Mouse (Mus musculus) hindbrain, embryonic 13.5 days (tissue): ENCODE data around the gene Cyb561a3. TPM values are rescaled to one million over a fixed set of nuclear protein-coding genes. Genes with fewer than 3 reads are reported as not detected.
A peak's percentile ranks its signal among the peaks of the same experiment; 100 is the strongest.

Experiments
- ATAC-seq: fragments of 200-750 bp; cut with Nextera tagmentation; 2 replicates; pipeline ENCODE4 v1.8.0; 2017; ENCODE audit warnings: moderate TSS enrichment; ENCODE audit not compliant: low FRiP score
- H3K27ac ChIP-seq: fragments of 300-500 bp; sonication (generic); 2 replicates; pipeline ENCODE4 v1.5.1; 2015; ENCODE audit warnings: inconsistent platforms, mild to moderate bottlenecking, moderate library complexity
- H3K27me3 ChIP-seq: fragments of 300-500 bp; sonication (generic); 2 replicates; pipeline ENCODE4 v1.6.1; 2015; ENCODE audit warnings: mild to moderate bottlenecking, inconsistent platforms
- H3K36me3 ChIP-seq: fragments of 300-500 bp; sonication (generic); 2 replicates; pipeline ENCODE4 v1.6.1; 2015; ENCODE audit warnings: mild to moderate bottlenecking, inconsistent platforms
- H3K4me1 ChIP-seq: fragments of 300-500 bp; sonication (generic); replicated peaks from 2 replicates; pipeline ENCODE4 v1.6.1; 2015; ENCODE audit warnings: inconsistent platforms
- H3K4me2 ChIP-seq: fragments of 300-500 bp; sonication (generic); 2 replicates; pipeline ENCODE4 v1.6.1; 2015; ENCODE audit warnings: inconsistent platforms, mild to moderate bottlenecking, moderate library complexity
- H3K4me3 ChIP-seq: fragments of 300-500 bp; sonication (generic); 2 replicates; pipeline ENCODE4 v1.5.1; 2015; ENCODE audit warnings: mild to moderate bottlenecking, inconsistent platforms
- H3K9ac ChIP-seq: fragments of 300-500 bp; sonication (generic); 2 replicates; pipeline ENCODE4 v1.6.1; 2015; ENCODE audit warnings: mild to moderate bottlenecking, inconsistent platforms
- H3K9me3 ChIP-seq: fragments of 300-500 bp; sonication (generic); 2 replicates; pipeline ENCODE4 v1.6.1; 2016; ENCODE audit warnings: inconsistent platforms
- WGBS: fragments of 180-500 bp; shearing (Covaris S2); methylation state at CpG from one replicate; pipeline ENCODE4 v1.1.7; 2015; 5-methylcytosine and 5-hydroxymethylcytosine counted together
- polyA plus RNA-seq: library from polyadenylated mRNA; unstranded; fragments of >200 nt; fragmentation: Nextera tagmentation; extraction: Ambion mirVana; gene quantifications from 2 replicates; pipeline ENCODE4 v1.2.1, GENCODE M21; 2015

Gene Cyb561a3
- polyA plus RNA-seq, 1 experiment from 2014 or later, result 16.2 TPM

DNA sequence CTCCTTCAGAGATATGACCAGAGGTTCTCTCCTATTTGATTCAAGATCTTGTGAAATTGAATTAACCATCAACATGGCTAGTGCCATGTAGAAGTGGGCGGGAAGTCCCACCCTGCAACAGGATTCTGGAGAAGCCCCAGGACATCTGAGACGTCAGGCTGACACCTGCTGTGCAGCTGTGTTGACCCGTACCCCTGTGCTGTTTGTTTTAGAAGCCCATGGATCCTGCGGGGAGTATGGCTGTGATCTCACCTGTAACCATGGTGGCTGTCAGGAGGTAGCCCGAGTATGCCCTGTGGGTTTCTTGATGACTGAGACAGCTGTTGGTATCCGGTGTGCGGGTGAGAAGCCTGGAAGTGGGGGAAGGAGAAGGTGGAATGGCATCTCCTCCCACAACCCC, 60.9 kb downstream of the Cyb561a3 start:
- Histone ChIP-seq H3K4me3 (no peak overlapping the region), H3K36me3 (no peaks in the 10 kb centered on the region), H3K4me1 (peaks cover 17% of the 10 kb centered on the region), H3K9me3 (no peaks in the 10 kb centered on the region), H3K4me2 (no peak overlapping the region), H3K27ac (no peak overlapping the region), H3K9ac (no peak overlapping the region), H3K27me3 (peaks cover 25% of the 10 kb centered on the region; the same call in 1 of the 2 replicates)
- ATAC-seq, result no peak
- 63% methylated on average over 7 of the region's 7 CpGs for WGBS

DNA sequence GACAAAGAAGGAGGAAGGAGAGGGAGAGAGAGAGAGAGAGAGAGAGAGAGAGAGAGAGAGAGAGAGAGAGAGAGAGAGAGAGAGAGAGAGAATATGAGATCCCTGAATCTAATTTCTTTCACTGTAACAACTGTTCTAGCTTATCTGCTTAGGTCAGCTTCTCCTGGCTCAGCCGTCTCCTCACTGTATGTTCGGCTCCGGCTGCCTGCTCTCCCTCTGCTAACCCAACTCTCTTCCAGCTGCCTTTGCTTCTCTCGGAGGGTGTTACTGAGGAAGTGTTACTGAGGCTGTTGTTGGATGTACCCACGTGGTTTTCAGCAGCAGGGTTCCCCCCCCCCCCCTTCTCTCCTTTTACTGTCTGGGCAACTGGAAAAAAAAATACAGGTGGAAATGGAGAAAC, 63.1 kb downstream of the Cyb561a3 start:
- no peaks in the 10 kb centered on the region for H3K9me3 ChIP-seq
- H3K27ac ChIP-seq, result no peak overlapping the region
- 13% methylated on average over 5 of the region's 5 CpGs for WGBS
- no peaks in the 10 kb centered on the region for H3K36me3 ChIP-seq
- H3K27me3 ChIP-seq, result peaks cover 16% of the 10 kb centered on the region; the same call in 1 of the 2 replicates
- no peak for ATAC-seq
- H3K4me1 ChIP-seq, result peaks cover 4% of the 10 kb centered on the region
- no peak overlapping the region for H3K4me2 ChIP-seq
- H3K9ac ChIP-seq, result no peak overlapping the region
- no peak overlapping the region for H3K4me3 ChIP-seq

DNA sequence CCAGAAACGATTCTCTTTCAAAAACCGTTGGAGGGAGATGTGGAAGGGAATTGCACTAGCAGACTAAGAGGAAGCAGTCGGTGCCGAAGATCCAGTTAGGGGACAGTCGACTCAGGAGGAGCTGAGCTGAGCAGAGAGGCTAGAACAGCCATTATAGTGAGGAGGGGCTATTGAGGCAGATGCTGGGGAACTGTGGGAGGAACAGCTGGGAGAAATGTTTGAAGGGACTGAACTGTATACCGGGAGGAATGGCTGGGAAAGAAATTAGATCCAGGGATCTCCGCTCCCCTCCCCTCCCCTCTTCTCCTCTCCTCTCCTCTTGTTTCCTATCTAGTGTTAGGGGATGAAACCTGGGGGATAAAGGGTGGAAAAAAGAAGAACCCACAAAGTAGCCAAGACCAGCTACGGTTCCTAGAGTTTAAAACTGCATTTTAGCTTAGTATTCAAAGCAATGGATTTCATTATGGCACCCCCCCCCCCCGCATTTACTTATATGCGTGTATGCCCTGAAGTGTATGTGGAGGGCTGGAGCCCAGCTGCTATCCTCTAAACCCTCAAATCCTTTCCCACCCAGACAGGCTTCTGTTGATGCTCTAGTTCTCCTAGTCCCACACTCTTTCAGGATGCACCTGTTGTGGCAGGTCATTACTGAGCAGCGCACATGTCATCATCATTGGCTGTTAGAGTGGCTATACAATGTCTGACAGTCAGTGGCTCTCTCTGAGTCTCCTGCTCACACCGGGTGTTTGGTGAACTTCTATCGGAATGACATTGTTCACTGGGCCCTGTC, 63.8 kb downstream of the Cyb561a3 start:
- H3K27ac ChIP-seq, result no peak overlapping the region
- H3K4me2 ChIP-seq, result no peak overlapping the region
- no peak overlapping the region for H3K4me3 ChIP-seq
- H3K9ac ChIP-seq, result 0 out of 2 replicates have a peak overlapping the region, but pooled peaks have one; percentile 8
- no peaks in the 10 kb centered on the region for H3K4me1 ChIP-seq
- ATAC-seq, result no peak
- no peaks in the 10 kb centered on the region for H3K9me3 ChIP-seq
- 0 out of 2 replicates have a peak, but pooled peaks cover 9% of the 10 kb centered on the region for H3K27me3 ChIP-seq
- no peaks in the 10 kb centered on the region for H3K36me3 ChIP-seq
- 49% methylated on average over 13 of the region's 13 CpGs for WGBS

Other genes starting within 250 kb of the Cyb561a3 start
- 7.9 and 8.4 TPM in 2 replicates for gene Syt7, start 188.1 kb upstream of the Cyb561a3 start, polyA plus RNA-seq
- 0.53 and 1.1 TPM in 2 replicates for gene Lrrc10b, start 119.7 kb upstream of the Cyb561a3 start, polyA plus RNA-seq
- 1.1 and 3.0 TPM in 2 replicates for gene Ppp1r32, start 94.2 kb upstream of the Cyb561a3 start, polyA plus RNA-seq
- 49.0 and 52.8 TPM in 2 replicates for gene Cpsf7, start 51.9 kb upstream of the Cyb561a3 start, polyA plus RNA-seq
- gene Sdhaf2, start 51.0 kb upstream of the Cyb561a3 start, polyA plus RNA-seq, result 67.6 and 69.1 TPM in 2 replicates
- gene Tmem216, start 20.9 kb upstream of the Cyb561a3 start, polyA plus RNA-seq, result 50.5 and 55.3 TPM in 2 replicates
- 42.3 and 43.2 TPM in 2 replicates for gene Tmem138, start 190 bp downstream of the Cyb561a3 start, polyA plus RNA-seq
- 242 and 263 TPM in 2 replicates for gene Ddb1, start 28.2 kb downstream of the Cyb561a3 start, polyA plus RNA-seq
- 24.8 and 25.4 TPM in 2 replicates for gene Tkfc, start 28.5 kb downstream of the Cyb561a3 start, polyA plus RNA-seq
- gene Vwce, start 57.0 kb downstream of the Cyb561a3 start, polyA plus RNA-seq, result 0.53 and 0.82 TPM in 2 replicates
- not detected in 2 replicates for gene Pga5, start 100.9 kb downstream of the Cyb561a3 start, polyA plus RNA-seq
- 33.8 and 34.7 TPM in 2 replicates for gene Vps37c, start 111.6 kb downstream of the Cyb561a3 start, polyA plus RNA-seq
- gene Cd5, start 161.8 kb downstream of the Cyb561a3 start, polyA plus RNA-seq, result 0.21 and 0.35 TPM in 2 replicates